Mouse (Mus musculus) MEL (cell line): ENCODE measurements at regions not wholly inside any gene's neighbourhood (a gene's known extent, or its start where the extent isn't known, plus 50 kb on each side); places are given as distances from the start of the nearest gene placed in this dataset.

ENCODE experiments used
- CHD2 ChIP-seq: IDR thresholded peaks from 2 replicates; pipeline ENCODE4 v1.6.1; 2011; ENCODE audit warnings: low read length, improper control_type of control experiment
- CTCF ChIP-seq, 3 experiments: IDR thresholded peaks in 2 of 3; conservative IDR thresholded peaks in 1 of 3; 2 replicates each; pipeline ENCODE4 v1.5.1; 2011 to 2012; ENCODE audit warnings: low read length in 3 of 3, low read depth in 2 of 3, mild to moderate bottlenecking in 2 of 3, improper control_type of control experiment in 1 of 3, inconsistent platforms in 1 of 3, mixed read lengths in 1 of 3, moderate library complexity in 1 of 3; ENCODE audit not compliant: control insufficient read depth in 1 of 3, insufficient read depth in 1 of 3, poor library complexity in 1 of 3, severe bottlenecking in 1 of 3
- POLR2AphosphoS2 ChIP-seq: IDR thresholded peaks from 2 replicates; pipeline ENCODE4 v1.6.1; 2011; ENCODE audit warnings: low read length, improper control_type of control experiment

DNA sequence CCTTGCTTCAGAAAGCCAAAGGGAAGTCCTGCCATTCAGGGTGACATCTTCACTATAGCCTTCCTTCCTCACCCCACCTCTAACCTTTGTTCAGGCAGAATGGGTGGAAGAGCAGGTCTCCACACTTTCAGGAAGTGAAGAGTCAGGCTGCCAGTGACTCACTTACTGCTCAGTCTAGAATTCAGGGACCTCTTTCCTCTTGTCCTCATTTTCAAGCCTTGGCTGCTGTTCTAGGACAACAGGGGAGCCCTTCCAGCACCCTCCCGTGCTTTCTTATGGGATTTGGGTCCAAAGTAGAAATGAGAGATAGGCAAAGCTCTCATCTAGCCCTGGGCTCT lies 51.5 kb upstream of the Rnf24 start:
- TF ChIP-seq POLR2AphosphoS2 = no peak
- TF ChIP-seq CTCF (IDR thresholded peaks at IDR 0.05 in 2 of 3, conservative IDR thresholded peaks at IDR 0.05 in 1 of 3; ENCODE audit: control insufficient read depth in 1 of 3, insufficient read depth in 1 of 3, low read depth in 2 of 3, low read length in 3 of 3, poor library complexity in 1 of 3, severe bottlenecking in 1 of 3) = peak in 1 of 3 experiments; percentile 22; a peak in 1 of 6 replicates
- TF ChIP-seq CHD2 = no peak
